Mouse (Mus musculus): ENCODE measurements at regions not wholly inside any gene's neighbourhood (a gene's known extent, or its start where the extent isn't known, plus 50 kb on each side); places are given as distances from the start of the nearest gene placed in this dataset.

- no peak for DNase-seq
Measured at GRCm38 (mm10) chr2:137704565-137704947, 551.8 kb upstream of the Btbd3 start.

GRCm38 (mm10) chr2:137704051-137704450 lies 552.3 kb upstream of the Btbd3 start:
- no peak for DNase-seq

DNA sequence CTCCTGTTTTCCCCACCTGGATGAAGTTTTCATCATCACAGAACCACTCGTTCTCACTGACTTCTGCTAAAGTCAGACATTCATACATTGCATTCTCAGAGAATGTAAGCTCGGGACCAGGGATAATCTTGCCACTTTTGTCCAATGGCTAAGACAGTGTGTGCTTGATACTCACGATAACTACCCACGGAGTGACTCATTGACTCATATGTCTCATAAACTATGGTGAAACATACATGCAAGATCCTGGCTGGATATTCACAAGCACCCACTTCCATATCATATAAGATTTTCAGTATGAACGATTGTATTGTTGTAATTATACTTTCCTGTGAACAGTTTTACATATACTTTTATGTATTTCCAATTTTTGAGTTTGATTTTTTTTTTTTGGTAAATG lies 560.5 kb upstream of the Btbd3 start:
- DNase-seq, result no peak

DNA sequence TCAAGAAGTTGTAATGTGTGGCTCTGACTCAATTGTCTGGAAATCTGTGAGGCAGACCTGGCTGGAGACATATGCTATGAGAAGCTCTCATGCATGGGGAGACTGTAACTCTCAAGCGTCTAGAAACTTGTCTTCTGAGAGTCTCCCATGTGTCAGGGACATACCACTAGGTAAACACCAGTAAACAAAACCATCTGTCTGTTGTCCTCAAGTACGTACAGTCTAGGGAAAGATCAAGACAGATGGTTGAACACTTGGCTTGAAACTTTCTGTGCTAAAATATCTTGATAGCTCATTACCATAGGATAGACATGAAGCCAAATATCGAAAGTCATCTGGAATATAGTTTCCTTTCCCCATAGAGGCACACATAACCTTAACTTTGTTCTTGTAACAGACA lies 562.3 kb upstream of the Btbd3 start:
- no peak for DNase-seq

DNA sequence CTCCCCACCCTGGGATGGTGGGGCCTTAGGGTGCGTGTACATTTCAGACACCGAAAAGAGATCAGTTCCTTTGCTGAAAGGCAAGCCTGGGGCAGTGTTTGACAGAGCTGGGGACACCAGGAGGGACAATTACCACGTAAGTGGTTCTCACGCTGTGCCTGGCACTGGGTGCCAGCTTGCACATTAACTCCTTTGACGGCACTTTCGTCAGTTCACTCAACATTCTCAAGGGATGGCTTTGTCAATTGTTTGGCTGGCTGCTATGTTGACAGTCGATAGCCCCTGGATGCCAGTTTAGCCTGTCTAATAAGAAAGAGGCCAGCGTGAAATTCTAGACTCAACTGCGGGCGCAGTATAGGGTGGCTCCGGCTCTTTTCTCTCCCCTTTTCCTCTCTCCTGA lies 569.2 kb upstream of the Btbd3 start:
- DNase-seq, result no peak

DNA sequence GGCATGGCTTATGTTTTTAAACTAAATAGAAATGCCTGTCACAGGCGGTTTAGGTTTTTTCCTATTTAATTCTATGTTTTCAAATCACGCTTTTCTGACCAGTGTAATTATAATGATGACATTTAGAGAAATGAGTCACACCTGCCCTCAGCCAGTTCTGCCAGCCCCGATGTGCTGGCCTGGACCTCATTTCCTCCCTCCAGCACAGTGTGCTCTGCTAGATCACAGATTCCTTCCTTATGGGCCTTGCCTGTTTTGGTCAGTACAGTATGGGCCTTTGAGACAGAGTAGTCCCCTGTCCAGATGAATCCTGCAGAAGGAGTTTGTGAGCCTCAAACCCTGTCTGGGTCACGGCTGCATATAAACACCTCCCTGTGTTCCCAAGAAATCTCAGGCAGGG lies 569.6 kb upstream of the Btbd3 start:
- no peak for DNase-seq

DNA sequence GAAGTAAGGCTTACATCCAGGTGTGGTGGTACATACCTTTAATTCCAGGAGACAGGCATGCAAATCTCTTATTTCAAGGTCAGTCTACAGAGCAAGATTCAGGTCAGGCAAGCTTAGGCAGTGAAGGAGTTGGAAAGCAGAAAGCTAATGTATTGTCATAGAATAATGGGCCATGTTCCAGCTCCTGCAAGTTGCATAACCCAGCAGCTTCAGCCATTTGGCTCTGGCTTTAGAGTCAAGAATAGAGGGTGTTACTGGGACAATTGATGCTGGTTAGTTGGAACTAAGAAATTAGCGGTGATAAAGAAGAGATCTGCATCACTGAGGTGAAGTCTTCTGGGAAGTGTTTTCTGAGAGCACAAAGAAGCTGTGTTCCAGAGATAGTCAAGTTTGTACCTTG lies 565.3 kb upstream of the Jag1 start:
- DNase-seq, result no peak

GRCm38 (mm10) chr2:137663171-137663570 lies 546.7 kb upstream of the Jag1 start:
- DNase-seq, result no peak

- DNase-seq, result no peak
Measured at GRCm38 (mm10) chr2:137662216-137662615, 545.8 kb upstream of the Jag1 start.

- no peak for DNase-seq
Measured at GRCm38 (mm10) chr2:137660449-137660848, 544.0 kb upstream of the Jag1 start.

DNA sequence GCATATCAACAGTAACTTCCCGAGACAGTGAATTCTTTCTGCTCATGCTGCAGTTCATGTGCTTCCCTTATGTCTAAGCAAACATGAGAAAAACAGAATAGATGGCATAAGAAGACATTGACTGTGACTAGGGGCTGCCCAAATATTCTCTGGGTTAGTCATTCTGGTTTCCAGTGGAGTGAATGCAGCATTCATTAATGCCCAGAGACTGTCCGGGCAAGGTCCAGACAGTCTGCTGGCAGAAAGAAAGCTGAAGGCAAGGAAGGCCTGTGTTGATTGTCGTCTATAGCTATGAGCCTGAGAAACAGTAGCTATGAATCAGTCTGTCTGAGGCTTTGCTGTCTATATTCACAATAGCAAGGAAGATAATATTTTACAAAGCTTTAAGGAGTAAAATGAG lies 537.9 kb upstream of the Jag1 start:
- no peak for DNase-seq

DNA sequence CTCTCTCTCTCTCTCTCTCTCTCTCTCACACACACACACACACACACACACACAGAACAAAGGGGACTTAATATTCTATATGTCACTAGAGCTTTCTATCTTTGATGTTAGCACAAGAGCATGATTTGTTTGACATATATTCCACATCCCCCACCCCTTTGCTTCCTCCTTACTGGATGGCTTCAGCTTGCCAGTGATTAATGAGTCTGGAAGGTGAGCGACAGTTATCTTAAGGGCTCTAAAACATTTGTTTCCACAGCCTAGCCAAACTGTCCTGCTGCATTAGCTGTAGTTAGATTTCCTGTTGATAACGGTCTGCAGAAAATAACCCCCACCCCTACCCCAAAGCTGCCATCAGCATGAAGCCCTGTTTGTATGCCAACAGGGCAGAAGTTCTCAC lies 527.7 kb upstream of the Jag1 start:
- no peak for DNase-seq

DNA sequence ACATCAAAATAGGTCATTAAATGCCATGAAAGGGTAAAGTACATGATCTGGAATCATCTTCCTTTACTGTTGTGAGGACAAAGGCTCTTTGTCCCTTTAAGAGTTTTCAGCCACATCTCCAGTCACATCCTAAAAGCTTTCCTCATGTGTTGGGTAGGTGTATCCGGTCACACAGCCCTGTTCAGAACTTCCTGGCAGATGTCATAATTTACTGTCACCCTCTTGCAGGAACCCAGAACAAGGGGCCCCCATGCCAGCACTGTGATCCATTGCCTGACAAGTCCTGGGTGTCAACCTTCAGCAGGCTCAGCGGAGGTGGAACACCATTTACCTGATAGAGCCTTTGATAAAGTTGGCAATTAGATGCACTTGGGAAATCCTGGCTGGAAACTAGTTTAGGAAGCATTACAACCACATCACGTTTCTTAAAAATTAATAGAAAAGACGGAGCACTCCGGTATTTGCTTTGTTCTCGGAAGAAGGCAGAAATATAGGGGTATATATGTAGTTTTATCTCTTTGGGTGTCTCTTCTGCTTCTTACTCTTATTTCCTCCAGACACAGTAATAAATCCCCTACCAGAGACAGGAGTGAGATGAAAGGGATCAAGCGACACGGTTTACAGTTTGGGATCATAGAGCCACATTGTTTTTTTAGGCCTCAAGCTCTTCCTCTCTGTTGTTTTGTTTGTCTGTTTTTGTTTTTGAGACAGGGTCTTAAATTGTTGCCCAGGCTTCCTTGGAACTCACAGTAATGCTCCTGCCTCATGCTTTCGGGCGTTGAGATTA lies 527.0 kb upstream of the Jag1 start:
- no peak for DNase-seq

DNA sequence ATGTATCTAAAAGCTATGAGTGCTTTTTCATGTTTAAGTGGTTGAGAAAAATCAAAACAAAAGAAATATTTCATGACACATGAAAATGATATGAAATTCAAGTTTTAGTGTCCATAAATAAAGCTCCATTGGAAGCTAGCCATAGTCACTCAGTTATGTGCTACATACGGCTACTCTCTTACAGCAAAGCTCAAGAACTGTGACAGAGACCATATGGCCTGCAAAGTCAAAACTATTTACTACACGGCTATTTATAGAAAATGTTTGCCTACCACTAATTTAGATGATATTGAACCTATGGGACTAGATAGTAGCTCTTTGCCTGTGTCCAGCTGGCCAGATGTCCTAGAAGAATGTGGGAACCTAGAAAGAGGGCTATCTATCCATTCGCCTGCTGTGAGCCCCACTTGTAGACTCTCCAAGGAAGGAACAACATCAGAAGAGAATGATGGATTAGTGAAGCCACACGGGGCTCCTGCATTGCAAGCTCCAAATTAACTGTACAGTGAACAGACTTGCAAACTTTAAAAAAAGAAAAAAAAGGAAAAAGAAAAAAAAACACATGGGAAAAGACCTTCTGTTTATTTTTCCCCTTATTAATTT lies 518.7 kb upstream of the Jag1 start:
- DNase-seq, result no peak

- no peak for DNase-seq
Measured at GRCm38 (mm10) chr2:137616637-137617036, 500.2 kb upstream of the Jag1 start.

DNA sequence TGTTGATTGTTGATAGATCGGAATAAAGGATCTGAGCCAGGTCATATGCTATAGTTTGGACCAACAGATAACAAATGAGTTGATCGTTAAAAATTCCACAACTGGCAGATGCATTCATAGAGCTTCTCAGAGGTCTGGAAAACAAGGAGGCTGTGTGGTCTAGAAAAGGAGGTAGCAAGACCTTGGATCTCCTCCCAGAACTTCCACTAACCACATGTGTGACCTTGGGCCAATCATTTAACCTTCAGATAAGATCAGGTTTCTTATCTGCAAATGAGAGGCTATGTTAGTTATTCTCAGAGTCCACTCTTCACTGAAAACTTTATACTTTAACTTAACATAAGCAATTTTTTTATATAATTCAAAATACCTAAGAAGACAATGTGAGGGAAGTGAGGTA lies 497.3 kb upstream of the Jag1 start:
- DNase-seq, result no peak

GRCm38 (mm10) chr2:137608506-137608905 lies 492.1 kb upstream of the Jag1 start:
- DNase-seq, result no peak

DNA sequence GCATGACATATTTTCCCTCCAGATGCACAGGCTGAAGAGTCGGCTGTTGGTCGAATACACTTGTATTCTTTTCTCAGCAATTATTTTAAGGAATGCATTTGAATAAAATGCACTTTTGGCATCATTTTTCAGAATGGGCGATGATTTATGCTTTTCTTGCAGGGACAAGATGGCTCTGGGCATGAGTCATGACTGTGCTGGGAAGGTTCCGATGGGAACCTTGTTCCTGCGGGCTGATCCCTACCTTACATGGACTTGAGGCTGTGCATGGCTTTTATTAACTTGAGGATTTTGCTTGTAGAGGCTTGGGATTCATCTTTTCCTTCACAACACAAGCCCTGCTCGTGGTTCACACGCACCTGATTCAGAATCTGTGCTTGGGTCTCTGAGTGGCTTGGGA lies 481.7 kb upstream of the Jag1 start:
- DNase-seq, result no peak

DNA sequence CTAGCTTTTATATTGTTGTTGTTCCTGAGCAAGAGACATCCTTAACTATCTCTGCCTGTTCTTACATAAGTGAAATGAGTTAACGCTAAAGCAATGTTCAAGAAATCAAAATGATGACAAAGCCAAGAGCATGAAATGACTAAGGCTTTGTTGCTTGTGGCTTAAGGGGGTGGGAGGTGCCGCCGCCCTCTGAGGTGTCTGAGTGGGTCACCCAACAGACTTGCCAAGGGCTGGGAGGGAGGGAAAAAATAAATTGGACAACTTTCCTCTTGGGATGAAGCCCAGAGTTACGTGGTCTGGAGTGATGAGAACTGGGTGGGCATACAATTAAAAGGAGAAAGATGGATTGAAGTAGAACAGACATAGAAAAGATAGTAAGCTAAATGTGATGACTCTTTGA lies 478.1 kb upstream of the Jag1 start:
- DNase-seq, result no peak

DNA sequence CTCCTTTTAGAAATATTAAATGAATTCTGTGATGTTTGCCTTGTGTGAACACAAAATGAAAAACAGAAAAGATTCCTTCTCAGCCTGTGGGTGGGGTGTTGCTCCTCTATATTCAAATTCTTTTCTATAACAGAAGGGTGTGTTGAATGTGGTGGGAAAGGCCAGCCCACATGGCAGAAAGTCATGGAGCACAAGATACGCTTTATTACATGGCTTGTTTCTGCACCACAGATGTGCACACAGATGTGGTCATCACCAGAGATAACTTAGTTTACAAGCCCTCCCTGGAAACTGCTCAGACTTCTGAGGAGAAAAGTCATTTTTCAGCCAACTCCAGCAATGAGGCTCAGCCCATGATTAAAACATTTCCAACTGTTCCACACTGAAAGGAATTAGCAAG lies 475.1 kb upstream of the Jag1 start:
- DNase-seq, result no peak

GRCm38 (mm10) chr2:137581491-137581890 lies 465.0 kb upstream of the Jag1 start:
- no peak for DNase-seq

- DNase-seq, result no peak
Measured at GRCm38 (mm10) chr2:137575750-137576149, 459.3 kb upstream of the Jag1 start.

GRCm38 (mm10) chr2:137574845-137575449 lies 458.5 kb upstream of the Jag1 start:
- no peak for DNase-seq

DNA sequence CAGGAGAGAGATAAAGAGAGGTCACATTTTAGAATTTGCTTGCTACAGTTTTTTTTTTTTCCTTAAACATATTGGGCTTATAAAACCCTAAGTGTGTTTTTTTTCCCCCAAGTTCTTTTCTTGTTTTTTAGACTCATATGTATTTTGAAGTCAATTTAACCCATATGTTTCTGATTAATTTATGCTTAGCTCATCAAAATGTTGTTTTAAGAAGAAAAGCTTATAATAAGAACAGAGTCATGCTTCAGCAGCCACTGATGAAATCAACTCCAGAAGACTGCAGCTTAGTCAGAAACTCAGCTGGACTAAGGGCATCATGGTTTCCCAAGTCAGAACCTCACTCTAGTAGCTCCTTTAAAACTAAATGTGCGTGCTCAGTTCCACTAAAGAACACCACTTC lies 454.7 kb upstream of the Jag1 start:
- DNase-seq, result no peak

DNA sequence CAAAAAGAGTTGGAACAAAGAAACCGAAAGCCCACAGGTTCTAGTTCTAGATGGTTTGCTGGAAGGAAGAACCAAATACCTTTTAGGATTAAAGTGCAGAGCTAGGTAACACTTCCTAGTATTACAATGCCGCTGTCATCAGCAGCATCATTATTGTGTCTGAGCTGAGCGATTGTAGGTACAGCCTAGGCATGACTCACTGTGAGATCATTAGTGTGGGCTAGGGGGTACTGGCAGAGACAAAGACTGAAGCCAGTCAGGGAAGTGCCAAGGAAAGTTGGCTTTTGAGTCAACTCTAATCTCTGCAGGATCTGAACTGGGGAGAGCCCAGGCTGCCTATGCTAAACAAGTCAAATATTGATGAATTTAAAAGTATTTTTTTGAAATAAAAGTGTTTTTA lies 450.2 kb upstream of the Jag1 start:
- no peak for DNase-seq

All from right cerebral cortex, postnatal 4 days (tissue).